Mouse (Mus musculus) forebrain, embryonic 10.5 days (tissue): Measurements from ENCODE around the gene Hist2h3c2. TPM values are rescaled to one million over a fixed set of nuclear protein-coding genes. Genes with fewer than 3 reads are reported as not detected.

Experiments used
- DNase-seq: peaks from one replicate; pipeline ENCODE4 v3.0.0-alpha.2; 2017; ENCODE audit warnings: low spot score; ENCODE audit errors: extremely low spot score
- H3K27ac ChIP-seq: fragments of 300-500 bp; sonication (generic); 2 replicates; pipeline ENCODE4 v1.5.1; 2016; ENCODE audit warnings: mild to moderate bottlenecking
- H3K27me3 ChIP-seq: fragments of 300-500 bp; sonication (generic); 2 replicates; pipeline ENCODE4 v1.6.1; 2016; ENCODE audit warnings: mild to moderate bottlenecking; ENCODE audit not compliant: poor library complexity, severe bottlenecking
- H3K36me3 ChIP-seq: fragments of 300-500 bp; sonication (generic); replicated peaks from 2 replicates; pipeline ENCODE4 v1.6.1; 2016; ENCODE audit warnings: mild to moderate bottlenecking, moderate library complexity
- H3K4me1 ChIP-seq: fragments of 300-500 bp; sonication (generic); 2 replicates; pipeline ENCODE4 v1.6.1; 2016
- H3K4me3 ChIP-seq: fragments of 300-500 bp; sonication (generic); 2 replicates; pipeline ENCODE4 v1.5.1; 2016; ENCODE audit warnings: mild to moderate bottlenecking, moderate library complexity
- H3K9me3 ChIP-seq: fragments of 300-500 bp; sonication (generic); 2 replicates; pipeline ENCODE4 v1.6.1; 2016; ENCODE audit warnings: mild to moderate bottlenecking, moderate library complexity
- WGBS: fragments of 180-500 bp; shearing (Covaris S2); methylation state at CpG from one replicate; pipeline ENCODE4 v1.1.7; 2016; 5-methylcytosine and 5-hydroxymethylcytosine counted together
- polyA plus RNA-seq: library from polyadenylated mRNA; unstranded; fragments of >200 nt; fragmentation: Nextera tagmentation; extraction: Ambion mirVana; gene quantifications from 2 replicates; pipeline ENCODE4 v1.2.1, GENCODE M21; 2016

Hist2h3c2 gene
- polyA plus RNA-seq, 1 experiment from 2014 or later, result 5.9 TPM

- DNase-seq, result no peak
- Histone ChIP-seq H3K36me3 (no peaks in the 10 kb centered on the region), H3K4me1 (peaks cover 46% of the 10 kb centered on the region), H3K27ac (peak overlapping the region; percentile 93), H3K4me3 (peak overlapping the region; percentile 48), H3K27me3 (no peaks in the 10 kb centered on the region), H3K9me3 (no peaks in the 10 kb centered on the region)
- WGBS, result 82% methylated on average over 4 of the region's 4 CpGs
Measured at GRCm38 (mm10) chr3:96267541-96267940, 28.6 kb upstream of the Hist2h3c2 start.

- peaks cover 59% of the 10 kb centered on the region for H3K4me1 ChIP-seq
- H3K27ac ChIP-seq, result peak overlapping the region; percentile 93
- H3K9me3 ChIP-seq, result no peaks in the 10 kb centered on the region
- DNase-seq, result no peak
- WGBS, result 94% methylated on average over 8 of the region's 8 CpGs
- H3K27me3 ChIP-seq, result no peaks in the 10 kb centered on the region
- no peaks in the 10 kb centered on the region for H3K36me3 ChIP-seq
- no peak overlapping the region for H3K4me3 ChIP-seq
Measured at GRCm38 (mm10) chr3:96266132-96266710, 27.3 kb upstream of the Hist2h3c2 start.

- H3K27me3 ChIP-seq, result no peaks in the 10 kb centered on the region
- H3K4me3 ChIP-seq, result peak overlapping the region; percentile 63
- H3K36me3 ChIP-seq, result no peaks in the 10 kb centered on the region
- peak overlapping the region; percentile 93 for H3K27ac ChIP-seq
- DNase-seq, result no peak
- 82% methylated on average over 7 of the region's 7 CpGs for WGBS
- H3K4me1 ChIP-seq, result peaks cover 57% of the 10 kb centered on the region
- H3K9me3 ChIP-seq, result no peaks in the 10 kb centered on the region
Measured at GRCm38 (mm10) chr3:96264404-96264949, 25.6 kb upstream of the Hist2h3c2 start.

GRCm38 (mm10) chr3:96263558-96264403, 24.9 kb upstream of the Hist2h3c2 start:
- Histone ChIP-seq H3K27me3 (no peaks in the 10 kb centered on the region), H3K4me1 (peaks cover 57% of the 10 kb centered on the region), H3K4me3 (peak overlapping the region; percentile 63), H3K9me3 (no peaks in the 10 kb centered on the region), H3K27ac (peak overlapping the region; percentile 93), H3K36me3 (no peaks in the 10 kb centered on the region)
- 12% methylated on average over 27 of the region's 27 CpGs for WGBS
- DNase-seq, result peak; percentile 64

GRCm38 (mm10) chr3:96262979-96263550, 24.1 kb upstream of the Hist2h3c2 start, which contains the start of gene Hist2h4:
TSS of gene Hist2h4 (minus strand) at chr3:96263311.
- peaks cover 54% of the 10 kb centered on the region for H3K4me1 ChIP-seq
- H3K9me3 ChIP-seq, result no peaks in the 10 kb centered on the region
- peak within 1 kb of the TSS; percentile 93 for H3K27ac ChIP-seq
- DNase-seq, result peak; percentile 95
- WGBS, result under 1% methylated on average over 40 of the region's 40 CpGs
- H3K36me3 ChIP-seq, result no peaks in the 10 kb centered on the region
- peak within 1 kb of the TSS; percentile 63 for H3K4me3 ChIP-seq
- no peaks in the 10 kb centered on the region for H3K27me3 ChIP-seq

GRCm38 (mm10) chr3:96262216-96262875, 23.4 kb upstream of the Hist2h3c2 start:
- WGBS, result under 1% methylated on average over 19 of the region's 19 CpGs
- Histone ChIP-seq H3K27me3 (no peaks in the 10 kb centered on the region), H3K27ac (peak overlapping the region; percentile 93), H3K4me3 (peak overlapping the region; percentile 63), H3K36me3 (no peaks in the 10 kb centered on the region), H3K4me1 (peaks cover 47% of the 10 kb centered on the region), H3K9me3 (no peaks in the 10 kb centered on the region)
- DNase-seq, result peak; percentile 86

- no peaks in the 10 kb centered on the region for H3K27me3 ChIP-seq
- no peak for DNase-seq
Measured at GRCm38 (mm10) chr3:96261623-96262022, 22.7 kb upstream of the Hist2h3c2 start.

GRCm38 (mm10) chr3:96260220-96260619, 21.3 kb upstream of the Hist2h3c2 start:
- no peak overlapping the region for H3K4me3 ChIP-seq
- H3K36me3 ChIP-seq, result no peaks in the 10 kb centered on the region
- 89% methylated on average over 5 of the region's 5 CpGs for WGBS
- DNase-seq, result no peak
- peak overlapping the region; percentile 35; the same call in 1 of the 2 replicates for H3K27ac ChIP-seq
- H3K27me3 ChIP-seq, result no peaks in the 10 kb centered on the region
- peaks cover 41% of the 10 kb centered on the region for H3K4me1 ChIP-seq
- H3K9me3 ChIP-seq, result no peaks in the 10 kb centered on the region

More at GRCm38 (mm10) chr3:96261623-96262022, 22.7 kb upstream of the Hist2h3c2 start:
- Histone ChIP-seq H3K9me3 (no peaks in the 10 kb centered on the region), H3K4me1 (peaks cover 39% of the 10 kb centered on the region), H3K4me3 (peak overlapping the region; percentile 63), H3K36me3 (no peaks in the 10 kb centered on the region), H3K27ac (peak overlapping the region; percentile 93)
- WGBS, result 65% methylated on average over 3 of the region's 3 CpGs

- no peak for DNase-seq
- H3K4me1 ChIP-seq, result peaks cover 22% of the 10 kb centered on the region
- no peaks in the 10 kb centered on the region for H3K9me3 ChIP-seq
- no peak overlapping the region for H3K4me3 ChIP-seq
- H3K36me3 ChIP-seq, result no peaks in the 10 kb centered on the region
- H3K27me3 ChIP-seq, result no peaks in the 10 kb centered on the region
- H3K27ac ChIP-seq, result no peak overlapping the region
- WGBS, result 81% methylated on average over 3 of the region's 3 CpGs
Measured at GRCm38 (mm10) chr3:96257190-96257589, 18.3 kb upstream of the Hist2h3c2 start.

GRCm38 (mm10) chr3:96255926-96256593, 17.1 kb upstream of the Hist2h3c2 start:
- 84% methylated on average over 5 of the region's 5 CpGs for WGBS
- Histone ChIP-seq H3K4me1 (peaks cover 11% of the 10 kb centered on the region), H3K9me3 (no peaks in the 10 kb centered on the region), H3K27me3 (no peaks in the 10 kb centered on the region), H3K27ac (peak overlapping the region; percentile 3; the same call in 1 of the 2 replicates), H3K4me3 (no peak overlapping the region), H3K36me3 (no peaks in the 10 kb centered on the region)
- no peak for DNase-seq

GRCm38 (mm10) chr3:96254683-96255355, 15.9 kb upstream of the Hist2h3c2 start:
- Histone ChIP-seq H3K4me3 (no peak overlapping the region), H3K9me3 (no peaks in the 10 kb centered on the region), H3K36me3 (no peaks in the 10 kb centered on the region), H3K27me3 (no peaks in the 10 kb centered on the region), H3K27ac (peak overlapping the region; percentile 54), H3K4me1 (peaks cover 22% of the 10 kb centered on the region)
- DNase-seq, result no peak
- WGBS, result 54% methylated on average over 10 of the region's 10 CpGs
